Mouse (Mus musculus): ENCODE results near the gene Dennd4b. TPM values are rescaled to one million over a fixed set of nuclear protein-coding genes. Genes with fewer than 3 reads are reported as not detected.
"Not testable (repeated sequence)": the region's sequence is repeated elsewhere in the genome, so short reads cannot be mapped to it uniquely, and the experiment has no call there.

Gene Dennd4b
- polyA plus RNA-seq, 1 experiment from 2014 or later = 6.8 TPM

GRCm38 (mm10) chr3:90241669-90242358, 23.2 kb upstream of the Dennd4b start:
- no peak for ATAC-seq (ENCODE audit: low FRiP score, low read depth)
- Histone ChIP-seq H3K4me1 (peaks cover 14% of the 10 kb centered on the region), H3K27ac (no peak overlapping the region), H3K9me3 (no peaks in the 10 kb centered on the region), H3K9ac (no peak overlapping the region), H3K4me2 (replicated peaks) (no peak overlapping the region), H3K4me3 (no peak overlapping the region), H3K27me3 (replicated peaks) (no peaks in the 10 kb centered on the region), H3K36me3 (no peaks in the 10 kb centered on the region)
- WGBS = 89% methylated on average over 10 of the region's 10 CpGs

- H3K9me3 ChIP-seq = no peaks in the 10 kb centered on the region
- peak within 1 kb of the TSS; percentile 72 for H3K4me2 ChIP-seq (replicated peaks)
- H3K27ac ChIP-seq = no peak within 1 kb of the TSS
- peaks cover 14% of the 10 kb centered on the region for H3K4me1 ChIP-seq
- H3K4me3 ChIP-seq = peak within 1 kb of the TSS; percentile 32
- H3K9ac ChIP-seq = peak within 1 kb of the TSS; percentile 44
- WGBS = 3% methylated on average over 19 of the region's 19 CpGs
- peak; percentile 69 for ATAC-seq (ENCODE audit: low FRiP score, low read depth)
- H3K36me3 ChIP-seq = no peaks in the 10 kb centered on the region
- no peaks in the 10 kb centered on the region for H3K27me3 ChIP-seq (replicated peaks)
These were observed 21.8 kb upstream of the Dennd4b start, which contains the start of gene Creb3l4 for GRCm38 (mm10) chr3:90242984-90243775. Creb3l4 (minus strand) TSS chr3:90243512.

DNA sequence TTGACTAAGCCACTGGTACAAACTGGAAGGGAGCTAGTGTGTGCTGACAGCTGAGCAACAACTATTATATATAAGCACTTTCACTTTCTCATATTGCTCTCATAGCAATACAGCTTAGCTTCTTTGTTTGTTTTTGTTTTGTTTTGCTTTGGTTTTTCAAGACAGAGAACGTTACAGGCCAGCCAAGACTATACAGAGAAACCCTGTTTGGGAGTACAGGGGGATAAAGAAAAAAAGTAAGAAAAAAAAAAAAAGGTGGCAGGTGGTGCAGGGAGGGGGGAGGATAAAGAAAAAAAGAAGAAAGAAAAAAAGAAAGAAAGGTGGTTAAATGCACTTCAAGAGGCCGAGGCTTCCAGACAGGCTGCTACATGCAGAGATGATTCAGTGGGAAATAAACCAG, 19.6 kb upstream of the Dennd4b start:
- no peak overlapping the region for H3K27ac ChIP-seq
- no peaks in the 10 kb centered on the region for H3K27me3 ChIP-seq (replicated peaks)
- ATAC-seq (ENCODE audit: low FRiP score, low read depth) = no peak
- no peak overlapping the region for H3K9ac ChIP-seq
- H3K4me2 ChIP-seq (replicated peaks) = no peak overlapping the region
- H3K4me1 ChIP-seq = peaks cover 23% of the 10 kb centered on the region
- H3K9me3 ChIP-seq = no peaks in the 10 kb centered on the region
- peaks cover under 1% of the 10 kb centered on the region; the same call in 1 of the 2 replicates for H3K36me3 ChIP-seq
- WGBS = 74% methylated on average over 2 of the region's 2 CpGs
- H3K4me3 ChIP-seq = no peak overlapping the region

GRCm38 (mm10) chr3:90247630-90247959, 17.4 kb upstream of the Dennd4b start:
- peaks cover 13% of the 10 kb centered on the region for H3K36me3 ChIP-seq
- ATAC-seq (ENCODE audit: low FRiP score, low read depth) = peak; percentile 21
- under 1% methylated on average over 3 of the region's 3 CpGs for WGBS

DNA sequence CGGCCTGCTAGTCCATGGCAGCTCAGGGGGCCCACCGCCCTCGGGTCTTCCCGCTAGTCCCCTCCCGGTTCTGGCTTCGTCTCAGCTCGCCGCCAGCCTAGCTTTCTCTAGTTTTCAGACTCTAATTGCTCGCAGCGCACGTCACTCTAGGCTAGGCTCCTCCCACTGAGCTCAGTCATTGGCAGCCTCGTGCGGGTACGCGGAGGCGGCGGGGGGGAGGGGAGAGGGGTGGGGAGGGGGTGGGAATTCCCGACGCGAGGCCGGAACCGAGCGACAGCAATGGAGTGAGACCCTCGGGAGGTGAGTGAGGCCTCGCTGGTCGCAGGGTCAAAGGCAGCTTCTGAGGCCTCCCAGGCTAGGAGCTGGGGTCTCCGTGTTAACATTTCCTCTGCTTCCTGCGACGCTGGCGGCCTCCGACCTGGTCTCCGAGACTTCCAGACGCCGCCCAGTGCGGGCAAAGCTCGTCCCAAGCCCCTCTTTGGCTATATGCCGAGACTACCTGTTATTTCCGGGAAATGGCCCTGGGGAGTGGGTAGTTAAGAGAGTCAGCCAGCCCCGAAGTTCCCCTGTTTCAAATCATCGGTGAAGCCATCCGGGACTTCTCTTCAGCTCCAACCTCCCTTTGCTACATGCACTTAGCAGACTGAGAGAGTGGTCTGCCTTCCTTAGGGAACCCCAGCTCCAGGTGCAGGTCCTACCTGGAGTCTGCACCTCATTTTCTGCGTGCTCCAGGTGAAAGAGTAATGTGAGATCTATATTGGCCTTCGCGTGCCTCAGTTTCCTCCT, 16.8 kb upstream of the Dennd4b start, which contains the start of gene Slc39a1:
Slc39a1 (plus strand) TSS at position 213 of the 786 bp plus-strand sequence.
- Histone ChIP-seq H3K4me1 (peaks cover 17% of the 10 kb centered on the region), H3K27me3 (replicated peaks) (no peaks in the 10 kb centered on the region), H3K4me2 (replicated peaks) (peak within 1 kb of the TSS; percentile 76), H3K4me3 (peak within 1 kb of the TSS; percentile 64), H3K9ac (peak within 1 kb of the TSS; percentile 72), H3K36me3 (peaks cover 13% of the 10 kb centered on the region), H3K27ac (peak within 1 kb of the TSS; percentile 59), H3K9me3 (no peaks in the 10 kb centered on the region)
- under 1% methylated on average over 44 of the region's 44 CpGs for WGBS
- peak; percentile 94 for ATAC-seq (ENCODE audit: low FRiP score, low read depth)

More at GRCm38 (mm10) chr3:90247630-90247959, 17.4 kb upstream of the Dennd4b start:
- no peaks in the 10 kb centered on the region for H3K27me3 ChIP-seq (replicated peaks)
- peak overlapping the region; percentile 64 for H3K4me3 ChIP-seq
- peak overlapping the region; percentile 59 for H3K27ac ChIP-seq
- H3K9me3 ChIP-seq = no peaks in the 10 kb centered on the region
- H3K4me2 ChIP-seq (replicated peaks) = peak overlapping the region; percentile 76
- peak overlapping the region; percentile 47 for H3K9ac ChIP-seq
- peaks cover 22% of the 10 kb centered on the region for H3K4me1 ChIP-seq

GRCm38 (mm10) chr3:90248746-90249100, 16.3 kb upstream of the Dennd4b start:
- Histone ChIP-seq H3K4me3 (peak overlapping the region; percentile 64), H3K36me3 (peaks cover 13% of the 10 kb centered on the region), H3K9ac (peak overlapping the region; percentile 72), H3K27ac (no peak overlapping the region), H3K4me1 (peaks cover 11% of the 10 kb centered on the region), H3K4me2 (replicated peaks) (peak overlapping the region; percentile 76), H3K9me3 (no peaks in the 10 kb centered on the region), H3K27me3 (replicated peaks) (no peaks in the 10 kb centered on the region)
- WGBS = 10% methylated on average over 10 of the region's 10 CpGs
- no peak for ATAC-seq (ENCODE audit: low FRiP score, low read depth)

- H3K4me3 ChIP-seq = no peak overlapping the region
- WGBS = 88% methylated on average over 6 of the region's 6 CpGs
- H3K27me3 ChIP-seq (replicated peaks) = no peaks in the 10 kb centered on the region
- H3K9ac ChIP-seq = no peak overlapping the region
- peaks cover 13% of the 10 kb centered on the region for H3K36me3 ChIP-seq
- H3K4me2 ChIP-seq (replicated peaks) = no peak overlapping the region
- H3K27ac ChIP-seq = no peak overlapping the region
- no peaks in the 10 kb centered on the region for H3K9me3 ChIP-seq
- ATAC-seq (ENCODE audit: low FRiP score, low read depth) = no peak
- peaks cover 18% of the 10 kb centered on the region for H3K4me1 ChIP-seq
These were observed 14.2 kb upstream of the Dennd4b start for GRCm38 (mm10) chr3:90250791-90251190.

GRCm38 (mm10) chr3:90251731-90252226, 13.2 kb upstream of the Dennd4b start:
- WGBS = 98% methylated on average over 10 of the region's 12 CpGs
- H3K4me1 ChIP-seq = peaks cover 23% of the 10 kb centered on the region

DNA sequence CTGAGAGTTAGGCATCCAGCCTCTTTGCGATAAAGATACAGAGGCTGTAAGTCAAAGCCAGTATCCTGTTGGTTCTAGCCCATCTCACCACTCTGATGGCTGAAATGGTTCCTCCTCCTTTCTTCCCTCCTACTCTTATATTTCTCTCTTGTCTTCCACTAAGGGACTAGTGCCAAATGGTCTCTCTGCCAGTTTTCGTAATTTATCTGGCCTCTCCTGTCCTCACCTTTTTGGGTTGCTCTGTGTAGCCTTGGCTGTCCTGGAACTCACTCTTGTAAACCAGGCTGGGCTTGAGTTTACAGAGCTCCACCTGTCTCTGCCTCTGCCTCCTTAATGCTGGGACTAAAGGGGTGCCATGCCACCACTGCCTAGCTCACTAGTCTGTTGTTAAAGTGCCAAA, 12.3 kb upstream of the Dennd4b start:
- not testable (repeated sequence) for H3K4me3 ChIP-seq; ATAC-seq (ENCODE audit: low FRiP score, low read depth); H3K9ac ChIP-seq; H3K9me3 ChIP-seq; H3K27me3 ChIP-seq (replicated peaks); H3K4me2 ChIP-seq (replicated peaks); H3K27ac ChIP-seq
- H3K4me1 ChIP-seq = peaks cover 23% of the 10 kb centered on the region
- peaks cover 17% of the 10 kb centered on the region for H3K36me3 ChIP-seq
- 91% methylated on average over 2 of the region's 2 CpGs for WGBS

More at GRCm38 (mm10) chr3:90251731-90252226, 13.2 kb upstream of the Dennd4b start:
- H3K27ac ChIP-seq; H3K9ac ChIP-seq; H3K27me3 ChIP-seq (replicated peaks); H3K4me3 ChIP-seq; H3K9me3 ChIP-seq; ATAC-seq (ENCODE audit: low FRiP score, low read depth); H3K4me2 ChIP-seq (replicated peaks): not testable (repeated sequence)
- peaks cover 13% of the 10 kb centered on the region for H3K36me3 ChIP-seq

DNA sequence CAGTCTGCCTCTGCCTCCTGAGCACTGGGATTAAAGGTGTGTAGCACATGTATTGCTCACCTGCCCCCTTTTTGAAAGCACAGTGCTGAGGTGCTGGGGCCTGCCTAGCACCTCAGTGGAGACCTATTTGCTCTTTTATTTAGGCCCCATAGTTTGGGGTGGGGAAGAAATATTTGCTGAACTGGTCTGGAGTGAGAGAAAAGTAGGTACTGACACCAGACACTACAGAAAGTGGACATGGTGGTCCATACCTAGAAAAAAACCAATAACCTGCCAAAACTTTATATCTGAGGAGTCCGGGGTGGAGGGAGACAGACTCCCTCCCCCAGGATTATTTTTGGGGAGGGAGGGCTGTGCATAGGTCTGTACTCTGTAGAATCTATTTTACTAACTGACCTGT, 11.8 kb upstream of the Dennd4b start:
- Histone ChIP-seq H3K36me3 (peaks cover 20% of the 10 kb centered on the region), H3K4me2 (replicated peaks) (peak overlapping the region; percentile 83), H3K4me1 (peaks cover 23% of the 10 kb centered on the region)
- H3K4me3 ChIP-seq; ATAC-seq (ENCODE audit: low FRiP score, low read depth); H3K9ac ChIP-seq; H3K27ac ChIP-seq; H3K27me3 ChIP-seq (replicated peaks); H3K9me3 ChIP-seq: not testable (repeated sequence)
- 85% methylated on average over 1 of the region's 1 CpGs for WGBS

GRCm38 (mm10) chr3:90253653-90254418, 11.1 kb upstream of the Dennd4b start, which contains the start of gene Crtc2:
Crtc2 (plus strand) TSS chr3:90254163.
- peak; percentile 97 for ATAC-seq (ENCODE audit: low FRiP score, low read depth)
- WGBS = 2% methylated on average over 40 of the region's 40 CpGs

More at GRCm38 (mm10) chr3:90253653-90254418, 11.1 kb upstream of the Dennd4b start, which contains the start of gene Crtc2:
- Histone ChIP-seq H3K9me3 (no peaks in the 10 kb centered on the region), H3K4me2 (replicated peaks) (peak within 1 kb of the TSS; percentile 83), H3K4me1 (peaks cover 19% of the 10 kb centered on the region), H3K27ac (peak within 1 kb of the TSS; percentile 53; the same call in 1 of the 2 replicates), H3K9ac (peak within 1 kb of the TSS; percentile 88), H3K4me3 (peak within 1 kb of the TSS; percentile 88), H3K27me3 (replicated peaks) (no peaks in the 10 kb centered on the region), H3K36me3 (peaks cover 26% of the 10 kb centered on the region)
